In genomic region chr4:41390122-41390521, GRCm38 (mm10) we compare ENCODE assay signal across 8 mouse cellular contexts. TPM values are rescaled to one million over a fixed set of nuclear protein-coding genes. Genes with fewer than 3 reads are reported as not detected.
DNase-seq lines count a peak whose midpoint lies in the region; ATAC-seq and TF ChIP-seq lines count a peak whose summit lies in the region.

No protein-coding gene starts in this region.

- no peaks in the 10 kb centered on the region for H3K4me1 ChIP-seq in forebrain, embryonic 10.5 days
- H3K4me1 ChIP-seq in lung, postnatal 0 days (ENCODE audit: insufficient read depth, low read depth, low read length) = no peaks in the 10 kb centered on the region

- no peak overlapping the region for H3K4me3 ChIP-seq in forebrain, embryonic 10.5 days
- H3K4me3 ChIP-seq in lung, postnatal 0 days (ENCODE audit: low read depth, low read length) = no peak overlapping the region

- H3K9me3 ChIP-seq in forebrain, embryonic 10.5 days = no peaks in the 10 kb centered on the region
- H3K9me3 ChIP-seq in lung, postnatal 0 days (ENCODE audit: low read length) = no peaks in the 10 kb centered on the region

- no peak overlapping the region for H3K27ac ChIP-seq in forebrain, embryonic 10.5 days
- no peak overlapping the region for H3K27ac ChIP-seq in lung, postnatal 0 days (ENCODE audit: low read length)

- peaks cover 95% of the 10 kb centered on the region for H3K36me3 ChIP-seq in forebrain, embryonic 10.5 days (replicated peaks)
- H3K36me3 ChIP-seq in lung, postnatal 0 days (ENCODE audit: insufficient read depth, low read length) = no peaks in the 10 kb centered on the region; the same call in 1 of the 2 replicates

- WGBS in forebrain, embryonic 10.5 days = 35% methylated on average over 3 of the region's 3 CpGs
- 30% methylated on average over 3 of the region's 3 CpGs for WGBS in lung, postnatal 0 days

- no peaks in the 10 kb centered on the region for H3K27me3 ChIP-seq in forebrain, embryonic 10.5 days (ENCODE audit: poor library complexity, severe bottlenecking)
- no peaks in the 10 kb centered on the region for H3K27me3 ChIP-seq in lung, postnatal 0 days (replicated peaks; ENCODE audit: insufficient read depth, low read length)

- no peak for TF ChIP-seq EP300 in lung, postnatal 0 days (IDR thresholded peaks at IDR 0.05)

- H3K4me2 ChIP-seq in lung, postnatal 0 days (replicated peaks; ENCODE audit: low read depth, low read length) = no peak overlapping the region

- peak; percentile 74 for ATAC-seq in lung, postnatal 0 days

- H3K9ac ChIP-seq in lung, postnatal 0 days (replicated peaks; ENCODE audit: low read depth) = no peak overlapping the region

- peak; percentile 89 for TF ChIP-seq CTCF in lung, postnatal 0 days (IDR thresholded peaks at IDR 0.05)

- DNase-seq in MN1 (ENCODE audit: low spot score) = peak; percentile 78
- DNase-seq in c-Kit-negative CD71-positive TER-119-positive erythroid progenitor cells, embryonic 14.5 days (ENCODE audit: low read depth, low spot score) = peak; percentile 67
- DNase-seq in forebrain, embryonic 10.5 days (ENCODE audit: extremely low spot score, low spot score) = peak; percentile 69
- peak; percentile 83 to 91 for DNase-seq in heart, postnatal 14 days
- peak; percentile 69 for DNase-seq in layer of hippocampus, adult 9-11 months
- peak; percentile 83 for DNase-seq in lung, postnatal 0 days (ENCODE audit: low spot score)
- DNase-seq in right cerebral cortex, adult 2 months (ENCODE audit: low spot score in 2 of 2) = peak; percentile 88 to 94
- peak; percentile 87 for DNase-seq in urinary bladder, postnatal 14 days (ENCODE audit: low spot score)

- intact Hi-C loops in heart, postnatal 14 days (cut with DNase I) = loop anchor here (2.0 to 5.0 kb wide), 3 partner anchors 78 to 165 kb away; partner anchors contain the start of gene Dcaf12

RNA-seq across cellular contexts. Expression of gene Ubap1, which starts 41.3 kb away (rescaled TPM):
- 65.7 and 66.5 TPM in 2 replicates for polyA plus RNA-seq in forebrain, embryonic 10.5 days (2016; fragmentation: Nextera tagmentation; extraction: Ambion mirVana)
- total RNA-seq in heart, postnatal 14 days (2021) = 10 to 100 TPM; 32.9 to 34.2 TPM
- polyA plus RNA-seq in lung, postnatal 0 days (2015; fragmentation: Nextera tagmentation; extraction: Ambion mirVana) = 41.9 and 44.1 TPM in 2 replicates
